Mouse (Mus musculus) midbrain, embryonic 12.5 days (tissue): Measurements from ENCODE around the gene Nyx. TPM values are rescaled to one million over a fixed set of nuclear protein-coding genes. Genes with fewer than 3 reads are reported as not detected.
A peak's percentile ranks its signal among the peaks of the same experiment; 100 is the strongest.

Experiments used
- ATAC-seq: fragments of 200-750 bp; cut with Nextera tagmentation; 2 replicates; pipeline ENCODE4 v1.8.0; 2017; ENCODE audit warnings: low read depth, moderate TSS enrichment, moderate library complexity; ENCODE audit not compliant: low FRiP score
- H3K27ac ChIP-seq: fragments of 300-500 bp; sonication (generic); replicated peaks from 2 replicates; pipeline ENCODE4 v1.5.1; 2016; ENCODE audit warnings: mild to moderate bottlenecking
- H3K27me3 ChIP-seq: fragments of 300-500 bp; sonication (generic); 2 replicates; pipeline ENCODE4 v1.6.1; 2016; ENCODE audit warnings: mild to moderate bottlenecking
- H3K36me3 ChIP-seq: fragments of 300-500 bp; sonication (generic); 2 replicates; pipeline ENCODE4 v1.6.1; 2016
- H3K4me1 ChIP-seq: fragments of 300-500 bp; sonication (generic); 2 replicates; pipeline ENCODE4 v1.6.1; 2016
- H3K4me2 ChIP-seq: fragments of 300-500 bp; sonication (generic); replicated peaks from 2 replicates; pipeline ENCODE4 v1.6.1; 2016; ENCODE audit warnings: mild to moderate bottlenecking, moderate library complexity
- H3K4me3 ChIP-seq: fragments of 300-500 bp; sonication (generic); 2 replicates; pipeline ENCODE4 v1.5.1; 2016; ENCODE audit warnings: mild to moderate bottlenecking
- H3K9ac ChIP-seq: fragments of 300-500 bp; sonication (generic); replicated peaks from 2 replicates; pipeline ENCODE4 v1.6.1; 2016; ENCODE audit warnings: mild to moderate bottlenecking, moderate library complexity
- H3K9me3 ChIP-seq: fragments of 300-500 bp; sonication (generic); 2 replicates; pipeline ENCODE4 v1.6.1; 2016; ENCODE audit warnings: mild to moderate bottlenecking
- WGBS: fragments of 180-500 bp; shearing (Covaris S2); methylation state at CpG from one replicate; pipeline ENCODE4 v1.1.7; 2016; 5-methylcytosine and 5-hydroxymethylcytosine counted together
- polyA plus RNA-seq: library from polyadenylated mRNA; unstranded; fragments of >200 nt; fragmentation: Nextera tagmentation; extraction: Ambion mirVana; gene quantifications from 2 replicates; pipeline ENCODE4 v1.2.1, GENCODE M21; 2016

Nyx gene
- polyA plus RNA-seq, 1 experiment from 2014 or later: 0.10 TPM

GRCm38 (mm10) chrX:13494892-13495703 is 29.2 kb downstream of the Nyx start:
- 85% methylated on average over 8 of the region's 8 CpGs for WGBS
- no peaks in the 10 kb centered on the region for H3K9me3 ChIP-seq
- H3K27me3 ChIP-seq: peaks cover 7% of the 10 kb centered on the region; the same call in 1 of the 2 replicates
- H3K4me1 ChIP-seq: no peaks in the 10 kb centered on the region
- H3K4me2 ChIP-seq: no peak overlapping the region
- no peaks in the 10 kb centered on the region for H3K36me3 ChIP-seq
- no peak overlapping the region for H3K9ac ChIP-seq
- no peak overlapping the region for H3K4me3 ChIP-seq
- no peak for ATAC-seq
- no peak overlapping the region for H3K27ac ChIP-seq

DNA sequence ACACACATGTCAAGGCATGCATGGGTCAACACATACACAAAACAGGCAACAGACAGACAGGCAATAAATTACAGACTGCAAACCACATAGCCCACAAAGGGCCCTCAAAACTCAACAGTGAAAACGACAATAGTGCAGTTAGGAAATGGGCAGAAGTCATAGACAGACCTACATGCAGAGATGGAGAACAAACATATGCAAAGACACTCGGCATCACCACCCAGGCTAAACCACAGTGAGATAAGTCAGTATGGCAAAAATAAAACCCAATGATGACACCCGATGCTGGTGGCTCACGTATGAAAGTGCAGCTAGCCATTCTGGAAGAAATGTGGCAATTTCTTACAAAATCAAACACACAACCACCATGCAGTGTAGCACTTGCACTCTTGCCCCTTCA is 34.4 kb downstream of the Nyx start:
- Histone ChIP-seq H3K27me3 (peaks cover 5% of the 10 kb centered on the region; the same call in 1 of the 2 replicates), H3K27ac (no peak overlapping the region), H3K4me3 (no peak overlapping the region), H3K36me3 (no peaks in the 10 kb centered on the region), H3K4me2 (no peak overlapping the region), H3K9me3 (no peaks in the 10 kb centered on the region), H3K9ac (no peak overlapping the region), H3K4me1 (no peaks in the 10 kb centered on the region)
- no peak for ATAC-seq
- WGBS: 90% methylated on average over 4 of the region's 4 CpGs

DNA sequence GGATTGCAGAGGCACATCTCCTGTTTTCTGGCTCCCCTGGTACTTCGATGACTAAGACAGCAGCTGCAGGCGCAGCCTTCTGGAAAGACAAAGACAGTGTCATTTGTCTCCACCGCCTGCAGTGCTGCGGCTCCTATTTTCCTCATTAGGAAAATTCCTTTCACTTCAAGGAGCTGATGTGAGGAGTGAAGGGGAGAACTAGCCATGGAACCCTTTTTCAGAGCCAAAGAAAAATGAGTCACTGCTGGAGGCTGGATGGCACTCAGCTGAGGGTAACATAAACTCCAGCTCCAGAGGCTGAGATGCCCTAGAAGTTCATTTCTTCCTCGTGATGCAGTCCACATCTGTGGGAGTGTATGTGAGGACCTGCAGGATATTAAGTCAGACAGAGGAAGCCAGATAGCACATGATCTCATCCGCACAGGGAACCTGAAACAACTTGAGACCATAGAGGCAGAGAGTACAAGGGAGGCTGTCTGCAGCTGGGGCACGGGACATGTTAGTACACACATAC is 37.0 kb downstream of the Nyx start:
- Histone ChIP-seq H3K9ac (no peak overlapping the region), H3K4me1 (no peaks in the 10 kb centered on the region), H3K36me3 (no peaks in the 10 kb centered on the region), H3K4me2 (no peak overlapping the region), H3K27ac (0 out of 2 replicates have a peak overlapping the region, but pooled peaks have one; percentile 20), H3K27me3 (peaks cover 4% of the 10 kb centered on the region; the same call in 1 of the 2 replicates), H3K9me3 (no peaks in the 10 kb centered on the region), H3K4me3 (no peak overlapping the region)
- 52% methylated on average over 7 of the region's 7 CpGs for WGBS
- ATAC-seq: no peak

DNA sequence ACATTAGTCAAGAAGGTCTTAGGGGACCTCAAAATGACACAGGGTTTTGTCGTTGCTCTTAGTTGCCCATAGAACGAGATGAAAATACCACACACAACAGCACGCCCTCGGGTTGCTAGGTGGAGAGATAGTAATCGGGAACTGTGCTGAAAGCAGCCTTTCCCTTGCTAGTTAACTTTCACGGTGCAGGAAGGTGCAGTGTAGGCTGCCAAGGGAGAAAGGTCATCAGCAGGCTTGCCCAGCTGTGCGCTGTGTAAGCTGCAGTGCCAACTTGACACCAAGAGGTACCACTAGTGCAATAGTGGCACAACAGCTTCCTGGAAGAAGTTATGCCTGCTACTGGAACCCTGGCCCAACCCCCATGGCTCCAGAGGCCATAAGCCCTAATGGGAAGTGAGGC is 38.5 kb downstream of the Nyx start:
- WGBS: 90% methylated on average over 7 of the region's 7 CpGs

DNA sequence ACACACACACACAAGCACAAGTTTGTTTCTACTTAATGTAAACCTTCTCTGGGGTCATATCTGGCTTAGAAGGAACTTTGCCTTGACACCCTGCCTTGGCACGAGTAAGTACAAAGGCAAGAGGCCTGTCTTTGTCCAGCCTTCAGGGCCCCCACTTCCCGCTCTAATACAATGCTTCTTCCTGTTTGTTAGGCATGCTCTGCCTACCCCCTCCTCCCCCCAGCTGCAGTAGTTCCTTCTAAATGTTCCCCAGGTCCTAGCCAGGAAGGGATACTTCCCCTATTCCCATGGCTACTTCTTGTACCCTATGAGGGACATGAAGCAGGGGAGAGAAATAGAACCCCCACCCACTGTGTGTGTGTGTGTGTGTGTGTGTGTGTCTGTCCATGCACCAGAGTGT is 40.5 kb downstream of the Nyx start:
- no peak overlapping the region for H3K27ac ChIP-seq
- H3K36me3 ChIP-seq: no peaks in the 10 kb centered on the region
- peaks cover 4% of the 10 kb centered on the region; the same call in 1 of the 2 replicates for H3K27me3 ChIP-seq
- WGBS: 67% methylated on average over 2 of the region's 2 CpGs
- H3K4me2 ChIP-seq: no peak overlapping the region
- ATAC-seq: no peak
- no peaks in the 10 kb centered on the region for H3K4me1 ChIP-seq
- no peak overlapping the region for H3K4me3 ChIP-seq
- H3K9ac ChIP-seq: no peak overlapping the region
- H3K9me3 ChIP-seq: no peaks in the 10 kb centered on the region

More for the DNA sequence above, 38.5 kb downstream of the Nyx start:
- no peaks in the 10 kb centered on the region for H3K4me1 ChIP-seq
- no peak overlapping the region for H3K4me2 ChIP-seq
- no peaks in the 10 kb centered on the region for H3K9me3 ChIP-seq
- H3K9ac ChIP-seq: no peak overlapping the region
- H3K4me3 ChIP-seq: no peak overlapping the region
- H3K27me3 ChIP-seq: peaks cover 4% of the 10 kb centered on the region; the same call in 1 of the 2 replicates
- H3K27ac ChIP-seq: no peak overlapping the region
- H3K36me3 ChIP-seq: no peaks in the 10 kb centered on the region
- no peak for ATAC-seq

- H3K9ac ChIP-seq: no peak overlapping the region
- no peak overlapping the region for H3K27ac ChIP-seq
- no peak overlapping the region for H3K4me2 ChIP-seq
- ATAC-seq: no peak
- peaks cover 2% of the 10 kb centered on the region; the same call in 1 of the 2 replicates for H3K27me3 ChIP-seq
- H3K4me1 ChIP-seq: no peaks in the 10 kb centered on the region
- no peaks in the 10 kb centered on the region for H3K9me3 ChIP-seq
- no peak overlapping the region for H3K4me3 ChIP-seq
- H3K36me3 ChIP-seq: no peaks in the 10 kb centered on the region
- WGBS: 62% methylated on average over 2 of the region's 2 CpGs
Measured at GRCm38 (mm10) chrX:13513127-13513526, 47.2 kb downstream of the Nyx start.

GRCm38 (mm10) chrX:13513864-13514263 is 48.0 kb downstream of the Nyx start:
- WGBS: 92% methylated on average over 5 of the region's 5 CpGs
- Histone ChIP-seq H3K27me3 (peaks cover 4% of the 10 kb centered on the region; the same call in 1 of the 2 replicates), H3K9ac (no peak overlapping the region), H3K4me2 (no peak overlapping the region), H3K4me1 (no peaks in the 10 kb centered on the region), H3K27ac (no peak overlapping the region), H3K36me3 (no peaks in the 10 kb centered on the region), H3K9me3 (no peaks in the 10 kb centered on the region), H3K4me3 (no peak overlapping the region)
- no peak for ATAC-seq

- Histone ChIP-seq H3K9me3 (no peaks in the 10 kb centered on the region), H3K4me1 (no peaks in the 10 kb centered on the region), H3K4me3 (no peak overlapping the region), H3K9ac (no peak overlapping the region), H3K4me2 (no peak overlapping the region), H3K27ac (no peak overlapping the region), H3K36me3 (no peaks in the 10 kb centered on the region), H3K27me3 (peaks cover 4% of the 10 kb centered on the region; the same call in 1 of the 2 replicates)
- ATAC-seq: no peak
- 86% methylated on average over 6 of the region's 6 CpGs for WGBS
Measured at GRCm38 (mm10) chrX:13516451-13516850, 50.5 kb downstream of the Nyx start.

DNA sequence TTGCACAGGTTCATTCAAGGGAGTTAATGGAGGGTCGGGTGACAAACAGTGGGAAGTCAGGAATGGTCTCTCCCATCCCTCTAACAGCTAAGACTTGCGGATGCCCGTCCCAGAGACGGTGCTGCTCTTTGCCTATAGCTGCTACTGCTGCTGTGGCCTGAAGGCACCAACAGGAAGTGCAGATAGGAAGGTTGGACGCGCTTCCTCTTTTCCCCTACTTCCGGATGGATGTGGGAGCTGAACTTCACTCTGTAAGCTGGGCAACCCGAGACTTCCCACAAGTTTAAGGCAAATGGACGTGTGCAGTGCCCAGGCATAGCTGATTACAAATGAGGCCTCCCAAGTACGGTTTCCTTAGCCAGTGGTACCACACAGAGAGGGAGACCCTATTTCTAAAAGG is 52.1 kb downstream of the Nyx start:
- no peaks in the 10 kb centered on the region for H3K9me3 ChIP-seq
- H3K27me3 ChIP-seq: peaks cover 4% of the 10 kb centered on the region; the same call in 1 of the 2 replicates
- no peaks in the 10 kb centered on the region for H3K4me1 ChIP-seq
- H3K9ac ChIP-seq: no peak overlapping the region
- WGBS: 81% methylated on average over 10 of the region's 10 CpGs
- no peak for ATAC-seq
- no peak overlapping the region for H3K4me2 ChIP-seq
- no peak overlapping the region for H3K27ac ChIP-seq
- no peak overlapping the region for H3K4me3 ChIP-seq
- no peaks in the 10 kb centered on the region for H3K36me3 ChIP-seq

GRCm38 (mm10) chrX:13518781-13519407 is 53.0 kb downstream of the Nyx start:
- no peak overlapping the region for H3K27ac ChIP-seq
- H3K27me3 ChIP-seq: peaks cover 4% of the 10 kb centered on the region; the same call in 1 of the 2 replicates
- no peaks in the 10 kb centered on the region for H3K9me3 ChIP-seq
- no peak overlapping the region for H3K9ac ChIP-seq
- H3K4me3 ChIP-seq: no peak overlapping the region
- H3K4me1 ChIP-seq: no peaks in the 10 kb centered on the region
- no peak for ATAC-seq
- WGBS: 81% methylated on average over 4 of the region's 4 CpGs
- H3K36me3 ChIP-seq: no peaks in the 10 kb centered on the region
- H3K4me2 ChIP-seq: no peak overlapping the region

DNA sequence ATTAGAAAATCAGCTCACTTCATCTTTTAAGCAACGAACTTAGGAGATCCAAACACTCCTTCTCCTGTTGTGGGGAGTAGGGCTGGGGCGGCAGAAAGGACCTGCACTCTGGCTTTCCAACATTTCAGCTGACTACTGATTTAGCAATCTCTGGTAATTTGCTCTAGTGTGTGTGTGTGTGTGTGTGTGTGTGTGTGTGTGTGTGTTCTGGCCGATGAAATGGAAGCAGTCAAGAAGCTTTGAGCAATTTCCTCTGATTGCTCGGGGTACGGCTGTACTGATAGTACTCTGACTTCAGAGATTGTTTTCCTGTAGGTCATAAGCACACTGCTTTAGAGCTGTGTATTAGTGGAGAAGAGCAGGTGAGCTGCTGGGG is 53.5 kb downstream of the Nyx start:
- H3K36me3 ChIP-seq: no peaks in the 10 kb centered on the region
- H3K4me3 ChIP-seq: no peak overlapping the region
- no peak overlapping the region for H3K9ac ChIP-seq
- no peak overlapping the region for H3K4me2 ChIP-seq
- 86% methylated on average over 5 of the region's 5 CpGs for WGBS
- no peak overlapping the region for H3K27ac ChIP-seq
- no peaks in the 10 kb centered on the region for H3K9me3 ChIP-seq
- no peaks in the 10 kb centered on the region for H3K4me1 ChIP-seq
- ATAC-seq: no peak
- H3K27me3 ChIP-seq: peaks cover 9% of the 10 kb centered on the region; the same call in 1 of the 2 replicates

- H3K9me3 ChIP-seq: no peaks in the 10 kb centered on the region
- no peak overlapping the region for H3K4me3 ChIP-seq
- no peaks in the 10 kb centered on the region for H3K4me1 ChIP-seq
- H3K27ac ChIP-seq: no peak overlapping the region
- no peaks in the 10 kb centered on the region for H3K36me3 ChIP-seq
- no peak overlapping the region for H3K4me2 ChIP-seq
- 78% methylated on average over 4 of the region's 4 CpGs for WGBS
- ATAC-seq: no peak
- H3K9ac ChIP-seq: no peak overlapping the region
- peaks cover 10% of the 10 kb centered on the region; the same call in 1 of the 2 replicates for H3K27me3 ChIP-seq
Measured at GRCm38 (mm10) chrX:13520566-13520965, 54.7 kb downstream of the Nyx start.
